Mouse (Mus musculus): Measurements from ENCODE around the gene Ankrd63.

Ankrd63 gene

GRCm38 (mm10) chr2:118703913-118704730 lies at the start of gene Ankrd63:
Ankrd63 (minus strand) TSS chr2:118703963.
- 5% methylated on average over 50 of the region's 50 CpGs for WGBS

DNA sequence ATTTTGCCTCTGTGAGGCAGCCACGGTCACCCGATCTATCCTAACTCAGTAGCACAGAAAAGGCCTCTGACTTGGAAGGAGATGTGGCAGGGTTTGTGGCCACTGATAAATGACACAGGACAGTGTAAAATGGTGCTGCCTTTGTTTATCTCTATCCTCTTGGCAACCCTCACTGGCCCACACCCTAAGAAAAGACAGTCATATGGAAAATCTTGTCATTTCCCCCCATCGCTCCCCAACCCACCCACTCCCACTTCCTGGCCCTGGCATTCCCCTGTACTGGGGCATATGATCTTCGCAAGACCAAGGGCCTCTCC lies 49.0 kb upstream of the Ankrd63 start:
- WGBS, result 85% methylated on average over 4 of the region's 4 CpGs

- 87% methylated on average over 16 of the region's 16 CpGs for WGBS
These were observed 48.4 kb upstream of the Ankrd63 start for GRCm38 (mm10) chr2:118751896-118752791.

DNA sequence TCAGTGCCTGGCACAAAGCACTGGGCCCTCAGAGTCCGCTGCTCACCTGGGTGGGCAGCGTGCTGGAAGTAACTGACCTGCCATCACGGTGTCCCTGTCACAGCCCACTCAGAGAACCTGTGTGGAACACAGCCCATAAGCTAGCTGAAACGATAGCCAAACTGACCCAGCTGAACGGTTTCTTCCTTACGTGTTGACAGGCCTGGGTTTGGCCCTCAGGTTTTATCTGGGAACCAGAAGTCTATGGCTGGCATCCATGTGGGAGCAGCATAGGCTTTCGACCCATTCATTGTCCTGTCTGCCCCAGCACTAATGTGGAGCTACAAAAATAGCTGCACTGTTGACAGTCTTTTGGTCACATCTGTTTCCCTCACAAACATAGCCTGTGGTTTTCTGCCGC lies 46.7 kb upstream of the Ankrd63 start:
- 65% methylated on average over 8 of the region's 8 CpGs for WGBS

- 59% methylated on average over 10 of the region's 10 CpGs for WGBS
These were observed 45.6 kb upstream of the Ankrd63 start for GRCm38 (mm10) chr2:118749341-118749884.

DNA sequence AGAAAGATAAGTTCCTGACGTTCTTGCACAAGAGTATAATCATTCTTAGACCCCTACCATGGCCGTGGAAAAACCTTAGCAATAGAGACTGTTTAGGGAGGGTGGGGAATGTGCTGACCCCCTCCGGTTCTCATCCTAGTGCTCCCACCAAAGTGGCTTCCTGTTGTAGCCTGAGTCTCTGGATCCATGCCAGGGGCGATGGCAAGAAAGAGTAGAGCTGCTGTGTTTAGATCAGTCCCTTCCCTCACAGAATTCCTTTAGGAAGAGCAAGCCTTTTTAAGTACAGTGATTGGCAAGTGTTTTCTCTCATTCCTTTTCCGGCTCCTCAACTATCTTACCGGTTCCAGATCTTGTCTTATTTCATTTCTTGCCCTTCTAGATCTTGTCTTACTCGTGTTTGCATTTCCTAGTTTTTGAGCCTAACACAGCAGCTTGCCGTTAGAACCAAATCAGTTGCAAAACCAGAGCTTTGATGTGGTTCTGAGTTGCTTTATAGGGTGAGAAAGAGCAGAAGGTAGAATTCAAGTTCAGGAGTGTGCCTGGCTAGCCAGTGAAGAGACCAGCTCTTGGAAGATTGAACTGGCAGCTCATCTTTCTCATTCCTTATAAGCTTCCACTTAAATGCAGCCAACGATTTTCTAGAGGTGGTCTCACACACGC lies 43.7 kb upstream of the Ankrd63 start:
- WGBS, result 25% methylated on average over 10 of the region's 10 CpGs

DNA sequence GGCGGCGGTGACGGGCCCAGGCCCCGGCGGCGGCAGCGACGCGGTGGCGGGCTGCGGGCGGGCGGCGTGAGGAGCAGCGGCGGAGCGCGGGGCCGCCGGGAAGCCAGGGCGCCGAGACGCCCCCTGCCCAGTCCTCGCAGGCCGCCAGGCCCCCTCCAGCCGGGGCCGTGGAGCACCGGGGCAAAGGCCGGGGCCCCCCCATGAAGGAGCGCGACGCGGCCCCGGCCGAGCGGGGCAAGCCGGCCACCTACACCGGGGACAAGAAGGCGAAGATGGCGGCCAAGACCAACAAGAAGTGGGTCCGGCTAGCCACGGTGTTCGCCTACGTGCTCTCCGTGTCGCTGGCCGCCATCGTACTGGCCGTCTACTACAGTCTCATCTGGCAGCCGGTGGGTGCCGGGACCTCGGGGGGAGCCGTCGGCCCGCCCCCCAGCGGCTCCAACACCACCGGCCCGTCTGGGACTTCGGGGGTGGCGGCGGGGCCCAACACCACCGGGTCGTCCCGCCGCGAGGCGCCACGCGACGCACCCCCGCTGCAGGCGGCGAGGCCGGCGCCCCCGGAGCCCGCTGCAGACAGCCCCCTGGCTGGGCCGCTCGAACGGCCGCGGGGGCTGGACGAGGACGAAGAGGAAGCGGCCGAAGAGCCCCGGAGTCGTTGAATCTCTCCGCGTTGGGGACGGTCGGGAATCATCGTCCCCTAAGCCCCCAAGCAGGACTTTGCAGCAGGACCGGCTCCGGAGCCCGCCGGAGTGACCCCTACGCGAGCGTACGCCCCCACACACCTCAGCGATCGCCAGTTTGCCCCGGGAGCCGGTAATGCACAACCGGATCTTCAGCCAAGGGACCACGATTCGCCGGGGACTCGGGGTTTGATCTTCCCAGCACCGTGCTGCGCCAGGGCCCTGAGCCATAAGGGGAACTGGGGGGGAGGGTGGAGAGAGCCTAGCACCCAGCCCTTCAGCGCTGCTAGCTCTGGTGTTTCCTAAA lies 42.4 kb upstream of the Ankrd63 start:
- under 1% methylated on average over 109 of the region's 113 CpGs for WGBS

GRCm38 (mm10) chr2:118745232-118745884 lies 41.6 kb upstream of the Ankrd63 start, which contains the start of gene Inafm2:
Inafm2 (plus strand) TSS chr2:118745758.
- 6% methylated on average over 57 of the region's 57 CpGs for WGBS

GRCm38 (mm10) chr2:118744621-118745020 lies 40.9 kb upstream of the Ankrd63 start:
- 25% methylated on average over 7 of the region's 7 CpGs for WGBS

GRCm38 (mm10) chr2:118743261-118743943 lies 39.6 kb upstream of the Ankrd63 start:
- 25% methylated on average over 8 of the region's 8 CpGs for WGBS

- WGBS, result 45% methylated on average over 9 of the region's 9 CpGs
These were observed 37.4 kb upstream of the Ankrd63 start for GRCm38 (mm10) chr2:118741183-118741582.

- 70% methylated on average over 3 of the region's 3 CpGs for WGBS
These were observed 36.6 kb upstream of the Ankrd63 start for GRCm38 (mm10) chr2:118740341-118740740.

- 21% methylated on average over 5 of the region's 5 CpGs for WGBS
These were observed 29.6 kb upstream of the Ankrd63 start for GRCm38 (mm10) chr2:118733341-118733740.

DNA sequence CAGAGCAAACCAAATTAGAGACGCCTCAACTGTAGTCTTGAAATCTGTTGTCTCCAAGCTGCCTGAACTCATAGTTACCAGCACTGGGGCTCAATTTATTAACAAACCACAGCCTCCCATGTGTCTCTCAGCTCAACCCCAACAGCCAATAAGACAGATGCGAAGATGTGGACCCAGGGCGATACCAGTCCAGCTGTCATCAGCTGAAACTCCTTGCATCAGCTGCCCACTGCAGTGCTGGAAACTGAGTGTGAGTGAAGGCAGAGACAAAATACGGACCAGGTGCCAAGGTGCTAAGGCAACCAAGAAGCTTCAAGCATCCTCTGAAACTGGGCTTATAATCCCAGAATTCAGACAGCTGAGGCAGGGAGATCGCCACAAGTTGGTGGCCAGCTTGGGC lies 28.2 kb upstream of the Ankrd63 start:
- 83% methylated on average over 5 of the region's 5 CpGs for WGBS

- 12% methylated on average over 3 of the region's 3 CpGs for WGBS
These were observed 26.8 kb upstream of the Ankrd63 start for GRCm38 (mm10) chr2:118730622-118730915.

- 30% methylated on average over 8 of the region's 8 CpGs for WGBS
These were observed 26.3 kb upstream of the Ankrd63 start for GRCm38 (mm10) chr2:118729816-118730621.

DNA sequence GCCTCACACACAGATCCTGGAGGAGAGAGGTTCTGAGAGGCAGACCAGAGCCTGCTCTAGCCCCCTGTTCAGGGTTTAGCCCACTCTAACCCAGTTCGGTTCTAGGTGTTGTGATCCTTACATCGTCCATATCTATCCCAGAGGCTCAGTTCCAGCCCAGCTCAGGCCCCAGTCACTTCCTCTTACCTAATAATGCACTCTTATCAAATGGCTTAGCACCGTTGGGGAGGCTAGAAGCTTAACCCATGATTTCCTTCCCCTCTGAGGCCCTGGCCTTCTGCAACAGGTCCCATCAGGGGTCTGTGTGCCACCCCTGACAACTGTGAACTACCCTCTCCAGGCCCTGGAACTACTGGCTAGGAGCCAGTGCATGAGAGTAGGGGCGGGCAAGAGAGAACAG lies 25.4 kb upstream of the Ankrd63 start:
- WGBS, result 82% methylated on average over 4 of the region's 4 CpGs

DNA sequence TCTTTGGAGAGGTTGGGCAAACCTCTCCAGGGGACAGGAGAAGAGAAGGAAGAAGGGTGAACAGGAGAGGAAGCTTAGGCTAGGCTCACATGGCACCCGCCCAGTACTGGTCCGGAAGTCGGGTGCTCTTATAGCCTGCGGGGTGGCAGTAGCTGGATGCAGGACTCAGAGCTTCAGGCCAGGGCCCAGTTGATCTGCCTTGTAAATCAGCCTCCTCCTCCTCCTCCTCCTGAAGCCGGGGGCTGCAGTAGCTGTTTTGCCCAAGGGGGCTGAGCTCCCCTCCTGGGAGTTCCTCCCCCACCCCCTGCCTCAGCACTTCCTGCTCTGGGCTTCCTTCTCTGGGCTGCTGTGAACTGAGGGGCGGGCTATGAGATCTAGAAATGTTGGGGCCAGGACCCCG lies 24.6 kb upstream of the Ankrd63 start, which contains the start of gene Plcb2:
Gene Plcb2 (minus strand): TSS at position 102 of the 400 bp plus-strand sequence.
- WGBS, result 39% methylated on average over 7 of the region's 7 CpGs

GRCm38 (mm10) chr2:118727911-118728310 lies 24.1 kb upstream of the Ankrd63 start:
- WGBS, result 45% methylated on average over 9 of the region's 9 CpGs

Data from cerebral cortex, adult 2 months (tissue).